Mouse (Mus musculus): ENCODE data around the gene Hoxa2. TPM values are rescaled to one million over a fixed set of nuclear protein-coding genes. Genes with fewer than 3 reads are reported as not detected.

The Hoxa2 gene
- total and polyA plus RNA-seq, 3 experiments = 0.11 to 0.84 (median 0.21) TPM

- intact Hi-C loops (cut with DNase I) = loop anchor here (2.0 to 5.0 kb wide), 2 partner anchors 31 to 103 kb away; partner anchors contain the start of gene Hoxa1
- H3K36me3 ChIP-seq (ENCODE audit: control insufficient read depth, insufficient read depth, low read length) = no peaks in the 10 kb centered on the region
- no peaks in the 10 kb centered on the region for H3K4me1 ChIP-seq (ENCODE audit: control insufficient read depth, insufficient read depth, low read length)
- no peak overlapping the region for H3K27ac ChIP-seq
- H3K79me2 ChIP-seq (replicated peaks; ENCODE audit: control insufficient read depth, insufficient read depth, low read length) = no peaks in the 10 kb centered on the region
- no peak for TF ChIP-seq POLR2A (IDR thresholded peaks at IDR 0.05; ENCODE audit: insufficient read depth, low read depth, low read length)
- TF ChIP-seq CTCF (IDR thresholded peaks at IDR 0.05) = no peak
- no peak for TF ChIP-seq EP300 (IDR thresholded peaks at IDR 0.05; ENCODE audit: insufficient read depth, low read depth, low read length)
- WGBS = 17% methylated on average over 8 of the region's 8 CpGs
- H3K27me3 ChIP-seq (ENCODE audit: control insufficient read depth, insufficient read depth, low read length) = peaks cover 20% of the 10 kb centered on the region
- H3K9ac ChIP-seq (ENCODE audit: low read depth, low read length) = no peak overlapping the region
- H3K4me3 ChIP-seq = no peak overlapping the region
- DNase-seq = no peak
These were observed 25.3 kb upstream of the Hoxa2 start for GRCm38 (mm10) chr6:52189909-52190308.

DNA sequence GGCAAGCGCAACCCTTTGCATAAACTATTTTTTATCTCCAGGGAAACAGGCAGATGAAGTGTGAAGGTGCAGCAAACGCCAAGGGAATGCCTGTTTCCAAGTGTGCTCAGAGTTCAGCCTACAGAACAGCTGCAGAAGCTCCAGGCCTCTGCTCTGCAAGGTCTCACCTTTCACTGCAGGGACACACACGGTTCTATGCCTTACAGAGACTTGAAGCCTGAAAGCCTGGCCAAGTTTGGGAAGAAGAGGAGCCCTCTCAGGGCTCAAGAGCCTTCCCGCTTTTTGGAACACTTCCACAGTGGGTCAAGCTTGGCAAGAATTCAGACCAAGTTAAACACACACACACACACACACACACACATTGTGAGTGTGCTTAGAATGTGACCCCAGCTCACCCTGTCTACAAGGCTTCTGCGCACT, 24.6 kb upstream of the Hoxa2 start:
- no peak for TF ChIP-seq CTCF (IDR thresholded peaks at IDR 0.05)
- TF ChIP-seq EP300 (IDR thresholded peaks at IDR 0.05; ENCODE audit: insufficient read depth, low read depth, low read length) = no peak
- no peak for TF ChIP-seq POLR2A (IDR thresholded peaks at IDR 0.05; ENCODE audit: insufficient read depth, low read depth, low read length)
- no peak overlapping the region for H3K9ac ChIP-seq (ENCODE audit: low read depth, low read length)
- no peaks in the 10 kb centered on the region for H3K4me1 ChIP-seq (ENCODE audit: control insufficient read depth, insufficient read depth, low read length)
- 18% methylated on average over 5 of the region's 5 CpGs for WGBS
- peaks cover 26% of the 10 kb centered on the region for H3K27me3 ChIP-seq (ENCODE audit: control insufficient read depth, insufficient read depth, low read length)
- H3K4me3 ChIP-seq = no peak overlapping the region
- intact Hi-C loops (cut with DNase I) = no loop called here
- H3K79me2 ChIP-seq (replicated peaks; ENCODE audit: control insufficient read depth, insufficient read depth, low read length) = no peaks in the 10 kb centered on the region
- H3K36me3 ChIP-seq (ENCODE audit: control insufficient read depth, insufficient read depth, low read length) = no peaks in the 10 kb centered on the region
- no peak for DNase-seq
- H3K27ac ChIP-seq = no peak overlapping the region

DNA sequence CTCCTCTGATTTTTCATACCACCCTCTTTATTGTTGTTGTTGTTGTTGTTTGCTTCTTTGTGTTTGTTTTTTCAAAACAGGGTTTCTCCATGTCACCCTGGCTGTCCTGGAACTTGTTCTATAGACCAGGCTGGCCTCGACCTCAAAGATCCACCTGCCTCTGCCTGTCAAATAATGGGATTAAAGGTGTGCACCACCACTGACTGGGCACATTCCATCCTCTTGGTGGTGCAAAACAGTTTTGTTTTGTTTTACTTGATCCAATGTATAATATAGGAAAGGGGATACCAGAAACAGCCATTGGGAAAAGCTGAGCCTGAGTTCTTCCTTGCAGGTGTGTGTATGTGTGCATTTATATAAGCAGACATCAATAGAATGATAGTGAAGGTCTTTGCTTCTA, 21.9 kb upstream of the Hoxa2 start:
- intact Hi-C loops (cut with DNase I) = no loop called here
- Histone ChIP-seq H3K9ac (ENCODE audit: low read depth, low read length) (no peak overlapping the region), H3K4me3 (no peak overlapping the region), H3K4me1 (ENCODE audit: control insufficient read depth, insufficient read depth, low read length) (no peaks in the 10 kb centered on the region), H3K36me3 (ENCODE audit: control insufficient read depth, insufficient read depth, low read length) (no peaks in the 10 kb centered on the region), H3K79me2 (replicated peaks; ENCODE audit: control insufficient read depth, insufficient read depth, low read length) (no peaks in the 10 kb centered on the region), H3K27me3 (ENCODE audit: control insufficient read depth, insufficient read depth, low read length) (peaks cover 22% of the 10 kb centered on the region), H3K27ac (no peak overlapping the region)
- 27% methylated on average over 1 of the region's 1 CpGs for WGBS
- TF ChIP-seq EP300 (IDR thresholded peaks at IDR 0.05; ENCODE audit: insufficient read depth, low read depth, low read length) (no peak), POLR2A (IDR thresholded peaks at IDR 0.05; ENCODE audit: insufficient read depth, low read depth, low read length) (no peak), CTCF (IDR thresholded peaks at IDR 0.05) (no peak)
- no peak for DNase-seq

GRCm38 (mm10) chr6:52185834-52186233, 21.2 kb upstream of the Hoxa2 start:
- no peak for DNase-seq
- no peaks in the 10 kb centered on the region for H3K36me3 ChIP-seq (ENCODE audit: control insufficient read depth, insufficient read depth, low read length)
- 22% methylated on average over 3 of the region's 3 CpGs for WGBS
- no peak overlapping the region for H3K27ac ChIP-seq
- no peak overlapping the region for H3K4me3 ChIP-seq
- no peak for TF ChIP-seq POLR2A (IDR thresholded peaks at IDR 0.05; ENCODE audit: insufficient read depth, low read depth, low read length)
- TF ChIP-seq CTCF (IDR thresholded peaks at IDR 0.05) = no peak
- no peak for TF ChIP-seq EP300 (IDR thresholded peaks at IDR 0.05; ENCODE audit: insufficient read depth, low read depth, low read length)
- no peak overlapping the region for H3K9ac ChIP-seq (ENCODE audit: low read depth, low read length)
- no peaks in the 10 kb centered on the region for H3K4me1 ChIP-seq (ENCODE audit: control insufficient read depth, insufficient read depth, low read length)
- H3K27me3 ChIP-seq (ENCODE audit: control insufficient read depth, insufficient read depth, low read length) = peaks cover 18% of the 10 kb centered on the region
- intact Hi-C loops (cut with DNase I) = no loop called here
- no peaks in the 10 kb centered on the region for H3K79me2 ChIP-seq (replicated peaks; ENCODE audit: control insufficient read depth, insufficient read depth, low read length)

DNA sequence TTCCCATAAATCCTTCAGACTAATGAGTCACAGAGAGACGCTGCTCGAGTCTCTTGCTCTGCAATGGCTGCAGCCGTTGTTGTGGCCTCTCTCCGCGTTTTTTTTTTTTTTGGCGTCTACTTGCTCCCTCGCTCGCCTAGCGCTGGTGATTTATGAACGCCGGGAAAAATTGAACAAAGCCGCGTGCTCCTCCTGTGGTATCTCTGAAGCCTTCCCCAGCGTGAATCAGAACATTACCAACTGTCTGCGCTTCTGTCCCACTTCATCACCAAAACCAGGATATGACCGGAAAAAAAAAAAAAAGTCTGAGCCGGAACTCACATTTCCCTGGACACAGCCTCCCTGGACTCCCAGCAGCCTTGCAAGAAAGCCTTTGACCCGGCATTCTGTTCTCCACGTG, 20.6 kb upstream of the Hoxa2 start:
- 7% methylated on average over 19 of the region's 19 CpGs for WGBS
- no peak overlapping the region for H3K4me3 ChIP-seq
- intact Hi-C loops (cut with DNase I) = no loop called here

DNA sequence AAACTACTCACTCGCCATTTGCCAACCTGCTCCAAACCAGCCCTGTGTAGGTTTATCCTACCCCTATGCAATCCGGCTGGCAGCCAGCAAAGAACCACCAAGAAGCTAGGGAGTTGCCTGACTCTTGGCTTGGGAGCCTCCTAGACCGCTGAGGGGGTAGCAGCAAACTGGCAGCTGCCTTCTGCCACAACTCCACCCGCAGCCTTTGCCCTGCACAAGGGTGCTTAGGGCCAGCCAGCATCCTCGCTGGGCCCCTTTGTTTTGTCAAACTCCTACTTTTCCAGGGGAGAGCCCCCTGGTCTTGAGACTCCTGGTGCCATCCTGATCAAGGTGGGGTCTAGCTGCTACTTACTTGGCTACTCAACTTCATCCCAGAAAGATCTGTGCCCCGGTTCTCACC, 20.0 kb upstream of the Hoxa2 start:
- Histone ChIP-seq H3K36me3 (ENCODE audit: control insufficient read depth, insufficient read depth, low read length) (no peaks in the 10 kb centered on the region), H3K4me3 (no peak overlapping the region), H3K27ac (no peak overlapping the region), H3K79me2 (replicated peaks; ENCODE audit: control insufficient read depth, insufficient read depth, low read length) (no peaks in the 10 kb centered on the region), H3K4me1 (ENCODE audit: control insufficient read depth, insufficient read depth, low read length) (no peaks in the 10 kb centered on the region), H3K27me3 (ENCODE audit: control insufficient read depth, insufficient read depth, low read length) (peaks cover 18% of the 10 kb centered on the region), H3K9ac (ENCODE audit: low read depth, low read length) (no peak overlapping the region)
- no peak for DNase-seq
- TF ChIP-seq EP300 (IDR thresholded peaks at IDR 0.05; ENCODE audit: insufficient read depth, low read depth, low read length) (no peak), POLR2A (IDR thresholded peaks at IDR 0.05; ENCODE audit: insufficient read depth, low read depth, low read length) (no peak), CTCF (IDR thresholded peaks at IDR 0.05) (no peak)
- intact Hi-C loops (cut with DNase I) = no loop called here
- WGBS = 12% methylated on average over 6 of the region's 6 CpGs

More for the DNA sequence above, 20.6 kb upstream of the Hoxa2 start:
- H3K9ac ChIP-seq (ENCODE audit: low read depth, low read length) = no peak overlapping the region
- TF ChIP-seq EP300 (IDR thresholded peaks at IDR 0.05; ENCODE audit: insufficient read depth, low read depth, low read length) (no peak), POLR2A (IDR thresholded peaks at IDR 0.05; ENCODE audit: insufficient read depth, low read depth, low read length) (no peak), CTCF (IDR thresholded peaks at IDR 0.05) (no peak)
- H3K27ac ChIP-seq = no peak overlapping the region
- H3K79me2 ChIP-seq (replicated peaks; ENCODE audit: control insufficient read depth, insufficient read depth, low read length) = no peaks in the 10 kb centered on the region
- no peaks in the 10 kb centered on the region for H3K36me3 ChIP-seq (ENCODE audit: control insufficient read depth, insufficient read depth, low read length)
- no peaks in the 10 kb centered on the region for H3K4me1 ChIP-seq (ENCODE audit: control insufficient read depth, insufficient read depth, low read length)
- H3K27me3 ChIP-seq (ENCODE audit: control insufficient read depth, insufficient read depth, low read length) = peaks cover 20% of the 10 kb centered on the region
- no peak for DNase-seq

All from heart, adult 2 months (tissue).